11 mouse cellular contexts compared by ENCODE assay signal in the genomic region with DNA sequence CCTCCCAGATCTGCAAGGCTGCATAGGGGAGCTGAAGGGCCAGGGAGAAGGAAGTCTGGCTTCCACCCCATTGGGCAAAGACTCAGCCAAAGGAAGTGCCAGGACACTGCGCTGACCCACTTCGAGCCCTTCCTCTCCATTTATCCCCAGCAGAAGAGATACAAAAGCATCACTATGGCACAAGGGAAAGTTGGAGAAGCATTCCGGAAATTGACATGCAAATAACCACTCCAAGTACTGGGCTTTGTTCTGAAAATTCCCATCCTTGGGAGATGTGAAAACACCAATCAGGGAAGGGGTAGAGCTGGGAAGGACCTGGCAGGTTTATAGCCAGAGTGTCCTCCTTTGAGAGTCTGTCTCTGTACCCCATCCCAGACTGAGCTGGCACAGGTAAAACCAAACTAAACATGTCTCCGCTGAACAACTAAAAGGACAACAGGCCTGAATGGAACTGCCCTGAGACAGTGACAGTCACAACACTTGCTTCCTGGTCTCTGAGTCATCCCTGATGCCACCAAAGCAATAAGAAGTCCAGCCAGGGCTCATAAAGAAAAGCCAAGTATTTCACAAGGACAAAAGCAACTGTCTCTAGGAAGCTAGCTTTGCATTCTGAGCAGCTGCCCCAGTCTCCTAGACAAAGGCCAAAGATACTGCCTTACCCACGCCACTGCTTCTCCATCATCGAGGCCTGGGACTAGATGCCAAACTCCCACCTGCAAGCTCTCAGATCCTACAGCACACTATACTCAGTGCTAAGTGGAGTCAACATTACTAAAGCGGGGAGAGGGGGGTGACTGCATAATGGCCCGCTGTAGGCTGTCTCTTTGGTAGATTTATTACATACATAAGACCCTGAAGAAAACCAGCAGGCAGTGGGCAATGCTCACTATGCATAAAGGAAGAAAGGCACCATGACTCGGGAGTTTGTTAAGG.
A peak's percentile ranks its signal among the peaks of the same experiment; 100 is the strongest.
DNase-seq lines count a peak whose midpoint lies in the region; ATAC-seq and TF ChIP-seq lines count a peak whose summit lies in the region.
"Had no signal": no experiment of that assay in that cellular context is flagged by ENCODE, and none has a peak within 500 bp of the region (broad histone marks: within the 10 kb centered on the region; RNA-seq: fewer than 3 reads in every experiment).

No protein-coding gene starts in this region.

- no peaks in the 10 kb centered on the region for H3K9me3 ChIP-seq in hindbrain, embryonic 16.5 days (ENCODE audit: control insufficient read depth, low read length)
- H3K9me3 ChIP-seq in midbrain, postnatal 0 days (ENCODE audit: low read length): no peaks in the 10 kb centered on the region
- H3K9me3 ChIP-seq: limb, embryonic 15.5 days; midbrain, embryonic 12.5 days had no signal

- H3K4me2 ChIP-seq in hindbrain, embryonic 16.5 days (ENCODE audit: low read length): no peak overlapping the region
- H3K4me2 ChIP-seq in midbrain, postnatal 0 days (ENCODE audit: low read depth, low read length, poor library complexity, severe bottlenecking): no peak overlapping the region
- H3K4me2 ChIP-seq: limb, embryonic 15.5 days; midbrain, embryonic 12.5 days had no signal

- H3K9ac ChIP-seq in hindbrain, embryonic 16.5 days (ENCODE audit: low read depth, low read length): no peak overlapping the region
- H3K9ac ChIP-seq in midbrain, postnatal 0 days (replicated peaks; ENCODE audit: low read length, poor library complexity, severe bottlenecking): no peak overlapping the region
- H3K9ac ChIP-seq: limb, embryonic 15.5 days; midbrain, embryonic 12.5 days had no signal

- intact Hi-C loops in heart, postnatal 36 days (cut with DNase I): no loop called here

- ATAC-seq in cerebellum, adult (ENCODE audit: insufficient number of reproducible peaks, low FRiP score, low TSS enrichment): no peak
- peak; percentile 93 for ATAC-seq in hindbrain, embryonic 16.5 days
- ATAC-seq in midbrain, postnatal 0 days (ENCODE audit: low FRiP score): peak; percentile 87

- no peak for TF ChIP-seq CTCF in midbrain, postnatal 0 days (IDR thresholded peaks at IDR 0.05)

- no peaks in the 10 kb centered on the region for H3K27me3 ChIP-seq in hindbrain, embryonic 16.5 days (replicated peaks; ENCODE audit: control insufficient read depth, insufficient read depth, low read length)
- no peaks in the 10 kb centered on the region for H3K27me3 ChIP-seq in midbrain, postnatal 0 days (ENCODE audit: insufficient read depth, low read length)
- H3K27me3 ChIP-seq: limb, embryonic 15.5 days; midbrain, embryonic 12.5 days had no signal

- no peak overlapping the region for H3K4me3 ChIP-seq in hindbrain, embryonic 16.5 days (ENCODE audit: low read length)
- H3K4me3 ChIP-seq in midbrain, postnatal 0 days (ENCODE audit: low read depth, low read length): no peak overlapping the region
- H3K4me3 ChIP-seq: limb, embryonic 15.5 days; midbrain, embryonic 12.5 days had no signal

- WGBS in hindbrain, embryonic 16.5 days: 53% methylated on average over 9 of the region's 9 CpGs
- 60% methylated on average over 9 of the region's 9 CpGs for WGBS in midbrain, postnatal 0 days

- no peaks in the 10 kb centered on the region for H3K36me3 ChIP-seq in hindbrain, embryonic 16.5 days (ENCODE audit: control insufficient read depth, insufficient read depth, low read length)
- H3K36me3 ChIP-seq in midbrain, postnatal 0 days (ENCODE audit: insufficient read depth, low read length): no peaks in the 10 kb centered on the region
- H3K36me3 ChIP-seq: limb, embryonic 15.5 days; midbrain, embryonic 12.5 days had no signal

- DNase-seq in cerebellum, adult 11 months: peak; percentile 11
- DNase-seq in cerebellum, adult 18-20 months: peak; percentile 17 to 29
- peak; percentile 83 for DNase-seq in midbrain, postnatal 0 days (ENCODE audit: low spot score)
- no peak for DNase-seq in kidney, adult 9 months
- DNase-seq in heart, postnatal 36 days: no peak
- DNase-seq in thymus, postnatal 14 days: no peak
- DNase-seq: gastrocnemius, postnatal 36 days had no signal

- peak overlapping the region; percentile 45; the same call in 1 of the 2 replicates for H3K27ac ChIP-seq in hindbrain, embryonic 16.5 days (ENCODE audit: low read depth, low read length)
- peak overlapping the region; percentile 52; the same call in 1 of the 2 replicates for H3K27ac ChIP-seq in midbrain, postnatal 0 days (ENCODE audit: low read depth, low read length)
- H3K27ac ChIP-seq: limb, embryonic 15.5 days; midbrain, embryonic 12.5 days had no signal

- 0 out of 2 replicates have a peak, but pooled peaks cover 2% of the 10 kb centered on the region for H3K4me1 ChIP-seq in hindbrain, embryonic 16.5 days (ENCODE audit: control insufficient read depth, insufficient read depth, low read depth, low read length)
- H3K4me1 ChIP-seq in midbrain, postnatal 0 days (ENCODE audit: insufficient read depth, low read length): peaks cover under 1% of the 10 kb centered on the region; the same call in 1 of the 2 replicates
- H3K4me1 ChIP-seq: limb, embryonic 15.5 days had no signal

Comparison
In these comparisons a context has a peak if more than half of its experiments do, and no peak if none do; other contexts are left out.
1. DNase-seq: peak in cerebellum, adult 11 months (single experiment), cerebellum, adult 18-20 months (2 of 2) and midbrain, postnatal 0 days (single experiment); none in kidney, adult 9 months (single experiment), heart, postnatal 36 days (0 of 2) and thymus, postnatal 14 days (single experiment).